Mouse (Mus musculus) mouse embryonic stem cell (cell line): ENCODE measurements around the gene Tjp3.

Source experiments
- in situ Hi-C, 2 experiments: fragments of 300-500 bp; cut with MboI; formaldehyde crosslinking; loops; 1 replicate in 1 of 2; 3 replicates in 1 of 2; pipeline ENCODE4 v1.14.3; 2019 to 2020; ENCODE audit warnings: low sequenced_read_pairs in 2 of 2, low pct_unique_long_range_greater_than_20kb in 1 of 2, mixed read lengths in 1 of 2; ENCODE audit not compliant: unreplicated experiment in 1 of 2

Gene Tjp3

DNA sequence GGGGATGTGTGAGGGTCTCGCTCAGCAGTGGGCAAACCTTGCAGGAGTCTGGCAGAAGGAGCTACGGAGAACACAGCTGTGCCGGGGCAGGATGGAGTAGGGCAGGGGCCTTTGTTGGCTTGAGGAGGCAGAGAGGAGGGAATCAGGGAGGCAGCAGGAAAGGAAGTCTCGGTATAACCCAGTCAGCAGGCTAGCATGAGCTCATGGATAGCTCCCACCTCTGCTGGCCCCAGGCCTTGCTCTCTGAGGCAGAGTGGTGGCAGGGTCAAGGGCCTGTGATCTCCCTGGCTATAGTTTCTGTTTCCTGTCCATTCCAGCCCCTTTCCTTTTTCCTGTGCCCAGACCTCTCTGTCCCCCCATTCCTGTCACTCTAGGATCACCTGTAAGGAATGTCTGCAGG, 10.9 kb upstream of the Tjp3 start:
- in situ Hi-C loops = no loop called here

DNA sequence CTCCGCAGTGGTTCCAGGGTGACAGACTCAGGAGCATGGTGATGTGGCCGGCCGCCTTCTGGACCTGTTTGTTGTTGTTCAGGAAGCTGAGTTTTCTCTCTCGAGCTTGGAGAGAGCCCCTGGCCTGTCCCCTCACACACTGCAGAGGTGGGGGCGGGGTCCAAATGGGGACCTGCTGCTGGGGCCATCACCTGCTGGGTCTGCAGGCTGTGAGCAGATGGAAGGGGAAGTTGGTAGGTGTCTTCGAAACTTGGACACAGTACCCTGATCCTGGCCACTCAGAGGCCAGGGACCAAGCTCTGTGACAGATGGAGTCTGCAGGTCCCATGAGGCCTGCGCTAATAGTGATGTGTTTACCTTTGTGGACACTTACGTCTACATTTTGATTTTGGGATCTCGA, 9.9 kb upstream of the Tjp3 start:
- in situ Hi-C loops = no loop called here

DNA sequence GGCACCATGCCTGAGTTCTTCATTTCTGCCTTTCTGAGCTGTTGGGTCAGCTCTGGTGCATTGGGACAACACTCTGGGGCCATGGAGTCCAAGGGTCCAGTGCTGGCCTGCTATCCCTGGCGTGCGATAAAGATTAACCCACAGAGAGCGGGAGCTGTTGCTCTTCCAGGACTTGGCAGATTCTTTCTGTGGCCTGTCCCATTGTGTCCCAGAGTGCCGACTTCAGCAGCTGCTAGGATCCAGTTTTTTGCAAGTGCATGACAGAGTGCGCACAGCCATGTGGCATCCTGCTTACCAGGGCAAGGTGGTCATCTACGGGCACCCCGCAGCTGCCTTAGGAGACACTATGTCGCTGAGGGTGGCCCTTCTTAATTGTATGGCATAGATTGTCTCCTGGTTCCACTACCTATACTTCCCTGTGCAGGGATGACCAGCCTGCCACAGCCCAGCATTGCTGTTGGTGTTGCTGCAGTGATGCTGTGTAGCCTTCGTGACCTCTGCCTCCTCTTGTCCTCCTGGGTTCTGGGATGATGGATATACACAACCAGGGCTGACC, 9.0 kb upstream of the Tjp3 start:
- in situ Hi-C loops = no loop called here

DNA sequence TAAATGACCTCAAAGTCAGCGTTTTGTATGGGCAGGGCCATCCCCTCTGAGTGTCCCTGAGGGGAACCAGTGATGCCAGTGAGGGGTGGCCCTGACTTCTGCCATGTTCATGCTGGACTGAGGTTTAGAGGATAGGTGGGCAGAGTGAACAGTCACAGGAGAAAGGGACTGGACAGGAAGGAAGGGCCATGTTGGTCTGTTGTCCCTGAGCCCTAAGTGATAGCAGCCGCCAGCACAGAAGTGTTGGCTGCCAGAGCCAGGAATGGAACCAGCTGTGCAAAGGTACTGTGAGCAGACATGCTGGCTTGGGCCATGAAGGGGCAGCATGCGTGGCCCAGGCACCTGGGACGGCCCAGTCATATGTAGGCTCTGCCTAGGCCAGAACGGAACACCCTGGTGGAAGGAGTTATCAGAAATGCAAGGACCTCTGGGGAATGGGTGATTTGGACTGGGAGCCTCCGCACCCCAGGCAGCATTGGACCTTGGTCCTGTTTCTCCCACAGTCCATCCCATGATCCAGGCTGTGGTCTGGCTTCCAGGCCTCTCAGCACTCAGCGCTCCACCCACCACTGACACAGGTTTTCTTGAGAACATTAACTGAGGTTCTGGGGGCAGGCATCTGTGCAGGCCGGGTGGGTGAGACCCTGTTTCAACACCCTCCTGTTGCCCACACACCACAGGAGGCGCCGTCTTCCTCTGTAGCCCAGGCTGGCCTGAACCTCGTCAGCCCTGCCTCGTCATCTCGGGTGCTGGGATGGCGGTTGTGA, 8.4 kb upstream of the Tjp3 start:
- in situ Hi-C loops = no loop called here

DNA sequence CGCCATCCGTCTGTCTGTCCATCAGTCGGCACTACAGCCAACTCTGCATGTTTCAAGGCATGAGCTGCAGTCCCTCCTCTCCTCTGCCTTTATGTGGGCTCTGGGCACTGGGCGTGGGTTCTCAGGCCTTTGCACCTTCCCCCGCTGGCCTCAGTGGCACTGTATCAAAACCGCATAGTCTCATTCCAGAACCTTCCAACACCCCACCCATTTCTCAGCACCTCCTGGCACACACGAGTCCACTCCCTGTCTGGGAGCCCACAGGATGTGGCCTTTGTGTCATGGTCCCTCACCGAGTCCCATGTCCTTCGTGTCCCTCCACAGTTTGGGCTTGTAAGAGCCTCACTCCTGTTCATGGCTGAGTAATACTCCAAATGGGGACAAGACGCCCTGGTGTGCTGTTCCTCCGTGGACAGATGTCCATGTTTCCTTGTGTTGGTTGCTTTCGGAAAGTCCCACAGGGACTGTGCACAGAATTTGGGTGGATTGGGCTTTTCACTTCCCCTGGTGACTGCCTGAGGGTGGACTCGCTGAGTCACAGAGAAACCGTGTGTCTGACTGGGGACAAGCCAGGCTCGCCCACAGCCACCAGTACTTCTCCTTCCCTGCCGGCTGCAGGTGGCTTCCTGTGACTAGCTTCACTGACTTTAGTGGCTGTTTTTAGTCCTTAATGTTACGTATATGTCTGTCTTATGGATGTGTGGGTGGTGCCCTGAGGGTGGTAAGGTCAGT, 7.2 kb upstream of the Tjp3 start:
- in situ Hi-C loops = no loop called here

DNA sequence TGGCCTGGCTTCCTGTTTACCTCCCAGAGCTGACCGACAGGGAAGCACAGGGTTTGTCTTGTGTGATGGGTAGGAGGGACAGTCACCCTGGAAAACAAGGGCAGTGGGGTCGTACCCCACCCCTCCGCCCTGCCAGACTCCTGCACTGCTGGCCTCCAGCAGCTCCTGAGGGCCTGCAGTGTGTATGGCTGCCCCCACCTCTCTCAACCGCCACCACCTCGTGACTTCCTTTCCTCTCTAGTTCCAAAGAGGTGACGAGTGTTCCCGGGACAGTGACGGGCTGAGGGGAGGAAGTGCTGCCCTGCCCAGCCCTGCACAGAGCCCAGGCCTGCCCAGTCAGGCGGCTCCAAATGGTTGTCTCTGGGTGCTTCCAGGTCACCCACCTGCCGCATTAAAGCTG, 6.5 kb upstream of the Tjp3 start:
- in situ Hi-C loops = no loop called here

DNA sequence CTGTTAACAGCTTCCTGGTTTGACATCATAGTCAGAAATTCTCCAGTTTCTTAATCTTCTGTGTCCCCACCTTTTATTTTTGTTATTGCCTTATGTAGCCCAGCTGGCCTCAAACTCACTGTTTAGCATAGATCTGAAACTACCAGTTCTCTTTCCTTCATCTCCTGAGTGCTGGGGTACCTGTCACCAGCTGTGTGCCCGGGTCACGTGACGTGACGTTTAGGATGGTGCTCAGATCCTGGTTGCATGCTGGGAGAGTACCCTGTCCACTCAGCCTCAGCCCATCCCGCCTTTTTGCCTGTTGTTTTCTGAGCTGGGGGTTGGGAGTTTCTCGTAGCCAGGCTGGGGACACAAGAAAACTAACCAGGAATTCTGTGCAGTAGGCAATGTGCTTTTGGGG, 5.9 kb upstream of the Tjp3 start:
- in situ Hi-C loops = no loop called here

DNA sequence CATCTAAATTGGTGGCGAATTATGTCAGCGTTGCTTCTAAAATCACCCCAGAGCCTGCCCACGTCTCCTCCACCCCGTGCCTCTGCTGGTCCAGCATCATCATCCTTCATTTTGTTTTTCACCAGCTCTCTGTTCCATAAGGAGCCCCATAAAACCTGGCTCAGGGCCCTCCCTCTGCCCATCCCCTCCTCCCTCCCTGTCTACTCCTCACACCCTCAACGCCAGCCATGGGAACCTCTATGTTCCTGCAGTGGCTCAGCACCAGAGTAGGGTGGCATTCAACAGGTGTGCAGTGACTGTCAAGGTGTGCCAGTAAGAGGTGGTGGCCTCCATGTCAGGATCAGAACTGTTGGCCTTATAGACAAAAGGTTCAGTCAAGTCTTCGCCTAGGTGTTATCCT, 3.8 kb upstream of the Tjp3 start:
- in situ Hi-C loops = no loop called here

DNA sequence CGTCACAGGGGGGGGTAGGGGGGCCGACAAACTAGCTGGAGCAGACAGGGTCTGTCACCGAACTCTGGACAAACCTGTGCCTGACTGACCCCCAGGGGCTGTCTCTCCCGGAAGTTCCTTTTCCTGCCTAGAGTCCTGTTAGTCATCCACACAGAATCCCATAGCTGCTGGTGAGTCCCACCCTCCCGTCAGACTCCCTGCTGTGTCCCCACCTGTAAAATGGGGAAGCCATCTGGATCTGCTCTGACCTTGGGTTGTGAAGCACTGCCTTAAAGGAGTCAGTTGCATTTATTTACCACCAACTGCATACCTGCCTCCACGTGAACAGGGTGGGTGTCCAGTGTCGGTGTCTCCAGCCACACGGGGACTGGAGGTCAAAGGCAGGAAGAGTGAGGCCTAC, 3.1 kb upstream of the Tjp3 start:
- in situ Hi-C loops = no loop called here

DNA sequence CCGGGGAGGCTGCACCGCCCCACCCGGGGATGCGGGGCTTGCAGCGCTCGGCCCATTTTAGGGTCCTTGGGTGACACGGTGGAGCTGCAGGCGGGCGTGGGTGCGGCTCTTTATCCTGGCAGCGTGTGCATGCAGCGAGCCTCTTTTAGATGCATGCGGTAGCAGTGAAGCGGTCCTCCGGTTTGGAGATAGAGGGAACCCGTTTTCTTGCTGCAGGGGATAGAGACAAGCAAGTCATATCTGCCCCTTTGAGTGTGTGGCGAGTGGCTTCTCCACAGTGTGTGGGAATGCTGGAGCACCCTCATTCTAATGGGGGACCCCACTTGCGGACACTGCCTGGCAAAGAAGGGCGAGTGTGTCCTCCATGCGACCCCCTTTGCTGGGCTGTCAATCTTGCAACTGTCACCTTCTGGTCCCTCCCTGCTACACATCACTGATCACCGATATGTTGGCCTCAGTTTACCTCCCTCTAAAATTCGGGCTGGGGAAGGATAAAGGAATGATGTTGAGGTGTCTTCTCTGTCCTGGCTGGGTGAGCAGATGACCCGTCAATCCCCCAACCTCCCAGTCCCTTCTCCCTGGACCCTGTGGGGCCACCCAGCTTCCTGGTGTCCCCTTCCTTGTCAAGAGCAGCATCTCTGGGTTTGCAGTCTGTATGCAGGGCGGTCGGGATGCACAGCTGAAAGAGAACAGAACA, 2.1 kb upstream of the Tjp3 start:
- in situ Hi-C loops = no loop called here

DNA sequence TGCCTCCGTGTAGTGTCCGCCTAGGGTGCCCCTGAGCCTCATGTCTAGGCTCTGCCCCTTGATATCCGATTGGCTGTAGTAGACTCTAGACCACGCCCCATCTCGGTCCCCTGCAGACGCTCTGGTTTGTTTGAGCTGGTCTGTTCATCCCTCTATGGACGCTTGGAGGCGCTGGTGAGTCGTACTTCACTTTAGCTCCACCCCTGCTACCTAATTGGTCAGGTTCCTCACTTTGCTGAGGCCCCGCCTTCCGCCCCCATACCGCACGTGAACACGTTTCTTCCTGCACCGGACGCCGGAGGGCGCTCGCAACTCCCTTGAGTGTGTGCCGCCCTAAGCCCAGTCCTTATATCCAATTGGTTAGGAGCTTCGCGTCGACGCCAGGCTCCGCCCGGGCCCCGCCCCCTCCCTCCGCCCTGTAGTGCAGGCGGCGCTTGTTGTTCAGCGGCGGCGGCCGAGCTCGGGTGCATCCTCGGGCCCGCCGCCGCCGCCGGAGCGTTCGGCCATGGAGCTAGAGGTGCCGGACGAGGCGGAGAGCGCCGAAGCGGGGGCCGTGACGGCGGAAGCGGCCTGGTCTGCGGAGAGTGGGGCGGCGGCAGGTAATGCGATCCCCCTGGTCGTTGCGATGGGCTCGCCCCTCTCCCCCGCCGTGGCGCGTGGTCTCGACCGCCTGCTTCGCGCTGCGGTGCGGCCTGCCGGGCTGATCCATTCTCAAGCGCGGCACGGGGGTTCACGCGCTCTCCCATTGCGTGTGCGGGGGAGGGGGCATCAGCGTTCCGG, 1.4 kb upstream of the Tjp3 start, which contains the start of gene Pip5k1c:
Gene Pip5k1c (plus strand): TSS at position 410 of the 780 bp plus-strand sequence.
- in situ Hi-C loops = no loop called here

DNA sequence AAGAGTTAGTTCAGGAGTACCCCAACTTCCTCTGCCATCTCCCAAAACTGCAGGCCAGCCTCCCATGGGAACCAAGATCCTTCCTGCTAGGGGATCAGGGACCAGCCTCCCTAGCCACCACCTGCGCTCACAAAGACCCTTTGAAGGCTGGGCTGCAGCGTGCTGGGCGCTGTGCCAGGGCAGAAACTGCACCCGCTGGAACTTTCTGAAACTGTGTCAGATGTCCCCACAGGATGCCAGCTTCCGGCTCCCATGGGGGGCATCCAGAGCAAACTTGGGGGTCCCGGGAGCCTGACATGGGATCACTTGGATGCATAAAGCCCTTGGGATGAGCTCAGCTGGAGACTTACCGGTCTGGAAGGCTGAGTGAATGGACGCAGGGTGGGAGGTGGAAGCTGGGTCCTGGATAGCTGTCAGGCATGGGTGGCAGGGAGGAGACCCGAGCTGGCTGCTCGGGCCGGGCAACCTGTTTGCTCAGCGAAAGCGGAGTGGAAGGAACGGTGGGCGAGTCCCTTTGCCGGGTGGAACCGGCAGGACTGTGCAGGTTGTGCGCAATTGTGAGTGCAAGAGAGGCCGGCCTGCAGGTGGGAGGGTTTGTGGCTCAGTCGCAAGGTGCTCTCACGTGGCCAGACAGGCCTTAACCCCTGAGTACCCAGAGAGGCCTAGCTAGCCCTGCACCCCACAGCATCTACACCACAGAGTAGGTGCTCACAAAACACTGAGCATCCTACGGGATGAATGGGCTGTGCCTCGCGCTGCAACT, 502 bp downstream of the Tjp3 start:
- in situ Hi-C loops = no loop called here

DNA sequence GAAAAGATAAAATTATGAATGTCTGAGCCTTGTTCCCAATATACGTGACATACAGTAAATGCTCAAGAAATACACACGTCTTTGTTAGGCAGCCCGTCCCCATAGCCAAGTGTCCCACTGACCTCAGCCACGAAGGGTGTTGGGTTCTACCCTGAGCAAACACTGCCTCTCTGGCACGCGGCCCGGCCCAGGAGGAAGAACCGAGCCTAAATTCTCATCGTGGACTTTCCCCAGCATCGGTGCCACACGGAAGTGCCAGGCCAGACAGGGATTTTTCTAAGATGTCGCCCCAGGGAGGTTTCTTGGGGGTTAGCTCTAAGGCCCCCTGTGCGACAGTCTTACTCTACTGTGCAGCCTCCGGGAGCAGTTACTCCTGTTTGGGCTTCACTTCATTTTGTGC, 1.6 kb downstream of the Tjp3 start:
- in situ Hi-C loops = loop anchor here (5.0 to 10.0 kb wide), 2 partner anchors 52 to 55 kb away; partner anchors contain the start of gene Gipc3 (in 2 of the 2)

DNA sequence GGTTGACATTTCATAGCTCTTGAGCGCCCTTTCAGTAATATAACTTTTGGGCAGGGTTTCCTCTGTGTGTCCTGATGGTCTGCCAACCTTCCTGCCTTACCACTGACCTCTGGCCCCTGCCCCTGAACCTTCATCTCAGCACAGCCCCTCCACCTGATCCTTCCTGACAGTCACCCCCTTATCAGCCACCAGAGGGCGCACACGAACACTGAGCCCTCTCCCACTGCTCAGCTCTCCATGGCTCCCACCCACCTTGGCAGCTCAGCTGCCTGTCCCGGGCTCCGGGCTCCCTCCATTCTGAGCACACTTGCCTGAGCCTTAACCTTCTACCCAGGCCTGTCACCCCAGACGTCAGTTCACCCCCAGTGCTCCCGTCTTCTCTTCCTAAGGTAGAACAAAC, 2.1 kb downstream of the Tjp3 start:
- in situ Hi-C loops = loop anchor here (5.0 to 10.0 kb wide), 2 partner anchors 53 to 56 kb away; partner anchors contain the start of gene Gipc3 (in 2 of the 2)

DNA sequence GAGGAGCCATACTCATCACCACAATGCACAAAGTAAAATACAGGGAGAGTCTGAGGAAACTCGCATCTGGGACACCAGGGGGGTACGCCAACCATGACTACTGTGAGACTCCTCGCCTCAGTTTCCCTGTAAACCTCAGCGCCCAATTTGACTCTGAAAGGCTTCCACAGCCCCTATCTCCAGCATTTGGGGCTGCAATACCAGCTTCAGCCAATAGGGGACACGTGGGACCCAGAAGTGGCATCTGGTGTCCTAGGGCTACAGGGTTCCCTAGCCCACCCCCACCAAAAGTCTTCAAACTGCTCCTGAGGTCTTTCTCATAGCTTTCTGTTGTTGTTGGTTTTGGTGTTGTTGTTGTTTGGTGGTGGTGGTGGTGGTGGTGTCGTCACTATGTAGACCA, 2.8 kb downstream of the Tjp3 start:
- in situ Hi-C loops = loop anchor here (5.0 to 10.0 kb wide), 2 partner anchors 54 to 56 kb away; partner anchors contain the start of gene Gipc3 (in 2 of the 2)

DNA sequence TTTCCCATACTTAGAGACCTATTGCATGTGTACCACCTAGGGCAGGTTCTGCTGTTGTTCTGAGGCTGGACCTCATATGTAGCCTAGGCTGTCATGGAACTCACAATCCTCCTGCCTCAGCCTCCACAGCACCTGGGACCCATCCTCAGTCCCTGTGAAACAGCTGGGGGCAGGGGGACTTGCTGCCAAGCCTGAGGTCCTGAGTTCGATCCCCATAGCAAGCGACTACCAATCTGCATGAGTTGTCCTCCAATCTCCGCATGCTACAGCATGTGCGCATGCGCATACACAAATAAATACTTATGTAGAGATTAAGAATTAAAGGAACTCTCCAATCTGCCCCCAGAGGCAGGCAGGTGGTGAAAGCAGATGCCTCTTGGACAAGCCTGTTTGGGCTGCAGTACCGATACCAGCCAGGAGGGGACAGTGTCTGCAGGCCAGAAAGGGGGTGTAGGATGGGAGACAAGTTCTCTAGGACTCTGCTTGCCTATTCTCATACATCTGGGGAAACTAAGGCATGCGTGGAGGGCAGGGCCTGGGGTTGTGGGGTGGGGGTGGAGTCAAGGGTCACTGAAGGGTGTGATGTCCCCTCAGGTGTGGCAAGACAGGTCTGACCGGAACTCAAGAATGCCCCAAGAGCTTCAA, 3.7 kb downstream of the Tjp3 start:
- in situ Hi-C loops = loop anchor here (5.0 to 10.0 kb wide), 2 partner anchors 55 to 57 kb away; partner anchors contain the start of gene Gipc3 (in 2 of the 2)

DNA sequence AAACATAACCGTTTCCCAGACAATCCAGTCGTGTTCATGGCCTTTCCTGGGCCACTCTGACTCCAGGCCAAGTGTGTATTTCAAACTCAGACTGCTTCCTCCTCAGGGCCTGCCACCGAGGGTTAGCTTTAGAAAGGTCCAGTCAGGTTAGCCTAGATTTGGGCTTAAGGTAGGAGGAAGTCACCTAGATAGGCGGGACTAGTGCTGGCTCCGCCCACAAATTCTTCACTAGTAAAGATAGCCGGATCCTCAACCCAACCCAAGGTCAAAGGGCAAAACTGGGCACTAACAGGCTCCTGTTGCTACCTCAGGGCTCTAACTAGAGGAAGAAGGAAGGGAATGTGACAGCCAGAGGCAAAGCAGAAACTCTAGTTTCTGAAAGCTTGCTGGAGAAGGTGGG, 4.8 kb downstream of the Tjp3 start:
- in situ Hi-C loops = loop anchor here (5.0 to 10.0 kb wide), 2 partner anchors 56 to 58 kb away; partner anchors contain the start of gene Gipc3 (in 2 of the 2)
